Mouse (Mus musculus): ENCODE results near the gene Gm20388. TPM values are rescaled to one million over a fixed set of nuclear protein-coding genes. Genes with fewer than 3 reads are reported as not detected.

Gene Gm20388
- polyA plus RNA-seq, 1 experiment from 2014 or later, result 1.4 TPM

GRCm38 (mm10) chr8:123877865-123878264, 3967.2 kb downstream of the Gm20388 start:
- Histone ChIP-seq H3K27ac (ENCODE audit: low read length) (no peak overlapping the region), H3K27me3 (ENCODE audit: control insufficient read depth, insufficient read depth, low read depth, low read length) (no peaks in the 10 kb centered on the region), H3K4me3 (ENCODE audit: low read depth, low read length) (no peak overlapping the region), H3K36me3 (ENCODE audit: control insufficient read depth, insufficient read depth) (no peaks in the 10 kb centered on the region), H3K4me1 (ENCODE audit: control insufficient read depth, low read depth, low read length) (no peaks in the 10 kb centered on the region), H3K9me3 (replicated peaks; ENCODE audit: control insufficient read depth, low read length) (no peaks in the 10 kb centered on the region), H3K9ac (ENCODE audit: low read depth, low read length) (no peak overlapping the region), H3K4me2 (ENCODE audit: low read depth, low read length) (no peak overlapping the region)
- no peak for ATAC-seq (ENCODE audit: low read depth)
- 46% methylated on average over 2 of the region's 2 CpGs for WGBS (ENCODE audit: insufficient replicate concordance)

GRCm38 (mm10) chr8:123880271-123880670, 3969.6 kb downstream of the Gm20388 start:
- Histone ChIP-seq H3K9ac (ENCODE audit: low read depth, low read length) (no peak overlapping the region), H3K4me2 (ENCODE audit: low read depth, low read length) (no peak overlapping the region), H3K4me1 (ENCODE audit: control insufficient read depth, low read depth, low read length) (no peaks in the 10 kb centered on the region), H3K36me3 (ENCODE audit: control insufficient read depth, insufficient read depth) (no peaks in the 10 kb centered on the region), H3K9me3 (replicated peaks; ENCODE audit: control insufficient read depth, low read length) (no peaks in the 10 kb centered on the region), H3K27me3 (ENCODE audit: control insufficient read depth, insufficient read depth, low read depth, low read length) (peaks cover 2% of the 10 kb centered on the region; the same call in 1 of the 2 replicates), H3K27ac (ENCODE audit: low read length) (no peak overlapping the region), H3K4me3 (ENCODE audit: low read depth, low read length) (no peak overlapping the region)
- no peak for ATAC-seq (ENCODE audit: low read depth)
- 37% methylated on average over 10 of the region's 10 CpGs for WGBS (ENCODE audit: insufficient replicate concordance)

- H3K4me3 ChIP-seq (ENCODE audit: low read depth, low read length), result no peak overlapping the region
- H3K27ac ChIP-seq (ENCODE audit: low read length), result no peak overlapping the region
- no peaks in the 10 kb centered on the region for H3K36me3 ChIP-seq (ENCODE audit: control insufficient read depth, insufficient read depth)
- no peak overlapping the region for H3K9ac ChIP-seq (ENCODE audit: low read depth, low read length)
- 37% methylated on average over 4 of the region's 4 CpGs for WGBS (ENCODE audit: insufficient replicate concordance)
- H3K27me3 ChIP-seq (ENCODE audit: control insufficient read depth, insufficient read depth, low read depth, low read length), result peaks cover 4% of the 10 kb centered on the region; the same call in 1 of the 2 replicates
- no peak for ATAC-seq (ENCODE audit: low read depth)
- H3K4me2 ChIP-seq (ENCODE audit: low read depth, low read length), result no peak overlapping the region
- no peaks in the 10 kb centered on the region for H3K9me3 ChIP-seq (replicated peaks; ENCODE audit: control insufficient read depth, low read length)
- H3K4me1 ChIP-seq (ENCODE audit: control insufficient read depth, low read depth, low read length), result no peaks in the 10 kb centered on the region
These were observed 3970.2 kb downstream of the Gm20388 start for GRCm38 (mm10) chr8:123880821-123881350.

- Histone ChIP-seq H3K4me2 (ENCODE audit: low read depth, low read length) (no peak overlapping the region), H3K4me1 (ENCODE audit: control insufficient read depth, low read depth, low read length) (no peaks in the 10 kb centered on the region), H3K4me3 (ENCODE audit: low read depth, low read length) (no peak overlapping the region), H3K36me3 (ENCODE audit: control insufficient read depth, insufficient read depth) (no peaks in the 10 kb centered on the region), H3K9ac (ENCODE audit: low read depth, low read length) (no peak overlapping the region), H3K27ac (ENCODE audit: low read length) (no peak overlapping the region), H3K27me3 (ENCODE audit: control insufficient read depth, insufficient read depth, low read depth, low read length) (peaks cover 5% of the 10 kb centered on the region; the same call in 1 of the 2 replicates), H3K9me3 (replicated peaks; ENCODE audit: control insufficient read depth, low read length) (no peaks in the 10 kb centered on the region)
- WGBS (ENCODE audit: insufficient replicate concordance), result 46% methylated on average over 2 of the region's 2 CpGs
- no peak for ATAC-seq (ENCODE audit: low read depth)
These were observed 3971.8 kb downstream of the Gm20388 start for GRCm38 (mm10) chr8:123882412-123882811.

GRCm38 (mm10) chr8:123883094-123883493, 3972.5 kb downstream of the Gm20388 start:
- H3K9ac ChIP-seq (ENCODE audit: low read depth, low read length), result no peak overlapping the region
- 74% methylated on average over 4 of the region's 4 CpGs for WGBS (ENCODE audit: insufficient replicate concordance)
- peaks cover 5% of the 10 kb centered on the region; the same call in 1 of the 2 replicates for H3K27me3 ChIP-seq (ENCODE audit: control insufficient read depth, insufficient read depth, low read depth, low read length)
- no peak overlapping the region for H3K4me3 ChIP-seq (ENCODE audit: low read depth, low read length)
- no peak overlapping the region for H3K27ac ChIP-seq (ENCODE audit: low read length)
- H3K4me1 ChIP-seq (ENCODE audit: control insufficient read depth, low read depth, low read length), result no peaks in the 10 kb centered on the region
- no peaks in the 10 kb centered on the region for H3K36me3 ChIP-seq (ENCODE audit: control insufficient read depth, insufficient read depth)
- H3K4me2 ChIP-seq (ENCODE audit: low read depth, low read length), result no peak overlapping the region
- no peaks in the 10 kb centered on the region for H3K9me3 ChIP-seq (replicated peaks; ENCODE audit: control insufficient read depth, low read length)
- ATAC-seq (ENCODE audit: low read depth), result 0 out of 2 replicates have a peak, but pooled peaks have one; percentile 19

GRCm38 (mm10) chr8:123884721-123885565, 3974.3 kb downstream of the Gm20388 start:
- Histone ChIP-seq H3K27me3 (ENCODE audit: control insufficient read depth, insufficient read depth, low read depth, low read length) (peaks cover 5% of the 10 kb centered on the region), H3K4me1 (ENCODE audit: control insufficient read depth, low read depth, low read length) (no peaks in the 10 kb centered on the region), H3K4me2 (ENCODE audit: low read depth, low read length) (no peak overlapping the region), H3K9ac (ENCODE audit: low read depth, low read length) (no peak overlapping the region), H3K4me3 (ENCODE audit: low read depth, low read length) (no peak overlapping the region), H3K36me3 (ENCODE audit: control insufficient read depth, insufficient read depth) (no peaks in the 10 kb centered on the region), H3K9me3 (replicated peaks; ENCODE audit: control insufficient read depth, low read length) (no peaks in the 10 kb centered on the region), H3K27ac (ENCODE audit: low read length) (no peak overlapping the region)
- no peak for ATAC-seq (ENCODE audit: low read depth)
- 5% methylated on average over 14 of the region's 14 CpGs for WGBS (ENCODE audit: insufficient replicate concordance)

- Histone ChIP-seq H3K4me3 (ENCODE audit: low read depth, low read length) (no peak overlapping the region), H3K36me3 (ENCODE audit: control insufficient read depth, insufficient read depth) (no peaks in the 10 kb centered on the region), H3K9me3 (replicated peaks; ENCODE audit: control insufficient read depth, low read length) (no peaks in the 10 kb centered on the region), H3K27ac (ENCODE audit: low read length) (no peak overlapping the region), H3K9ac (ENCODE audit: low read depth, low read length) (no peak overlapping the region), H3K4me2 (ENCODE audit: low read depth, low read length) (no peak overlapping the region), H3K4me1 (ENCODE audit: control insufficient read depth, low read depth, low read length) (no peaks in the 10 kb centered on the region), H3K27me3 (ENCODE audit: control insufficient read depth, insufficient read depth, low read depth, low read length) (peaks cover 23% of the 10 kb centered on the region)
- no peak for ATAC-seq (ENCODE audit: low read depth)
- 72% methylated on average over 4 of the region's 4 CpGs for WGBS (ENCODE audit: insufficient replicate concordance)
These were observed 3976.5 kb downstream of the Gm20388 start for GRCm38 (mm10) chr8:123887163-123887562.

- no peak overlapping the region for H3K4me3 ChIP-seq (ENCODE audit: low read depth, low read length)
These were observed 3977.3 kb downstream of the Gm20388 start for GRCm38 (mm10) chr8:123887956-123888355.

GRCm38 (mm10) chr8:123889797-123890196, 3979.2 kb downstream of the Gm20388 start:
- H3K27ac ChIP-seq (ENCODE audit: low read length), result no peak overlapping the region
- H3K9ac ChIP-seq (ENCODE audit: low read depth, low read length), result no peak overlapping the region
- H3K27me3 ChIP-seq (ENCODE audit: control insufficient read depth, insufficient read depth, low read depth, low read length), result peaks cover 47% of the 10 kb centered on the region
- no peaks in the 10 kb centered on the region for H3K9me3 ChIP-seq (replicated peaks; ENCODE audit: control insufficient read depth, low read length)
- H3K36me3 ChIP-seq (ENCODE audit: control insufficient read depth, insufficient read depth), result no peaks in the 10 kb centered on the region
- no peak overlapping the region for H3K4me2 ChIP-seq (ENCODE audit: low read depth, low read length)
- no peak overlapping the region for H3K4me3 ChIP-seq (ENCODE audit: low read depth, low read length)
- WGBS (ENCODE audit: insufficient replicate concordance), result 46% methylated on average over 4 of the region's 4 CpGs
- ATAC-seq (ENCODE audit: low read depth), result no peak
- H3K4me1 ChIP-seq (ENCODE audit: control insufficient read depth, low read depth, low read length), result no peaks in the 10 kb centered on the region

More at GRCm38 (mm10) chr8:123887956-123888355, 3977.3 kb downstream of the Gm20388 start:
- Histone ChIP-seq H3K27me3 (ENCODE audit: control insufficient read depth, insufficient read depth, low read depth, low read length) (peaks cover 31% of the 10 kb centered on the region), H3K9ac (ENCODE audit: low read depth, low read length) (no peak overlapping the region), H3K9me3 (replicated peaks; ENCODE audit: control insufficient read depth, low read length) (no peaks in the 10 kb centered on the region), H3K4me1 (ENCODE audit: control insufficient read depth, low read depth, low read length) (no peaks in the 10 kb centered on the region), H3K27ac (ENCODE audit: low read length) (no peak overlapping the region), H3K4me2 (ENCODE audit: low read depth, low read length) (no peak overlapping the region), H3K36me3 (ENCODE audit: control insufficient read depth, insufficient read depth) (no peaks in the 10 kb centered on the region)
- ATAC-seq (ENCODE audit: low read depth), result no peak
- 52% methylated on average over 2 of the region's 2 CpGs for WGBS (ENCODE audit: insufficient replicate concordance)

All from liver, embryonic 16.5 days (tissue).